ENCODE assay signal across 9 mouse cellular contexts in the genomic region with DNA sequence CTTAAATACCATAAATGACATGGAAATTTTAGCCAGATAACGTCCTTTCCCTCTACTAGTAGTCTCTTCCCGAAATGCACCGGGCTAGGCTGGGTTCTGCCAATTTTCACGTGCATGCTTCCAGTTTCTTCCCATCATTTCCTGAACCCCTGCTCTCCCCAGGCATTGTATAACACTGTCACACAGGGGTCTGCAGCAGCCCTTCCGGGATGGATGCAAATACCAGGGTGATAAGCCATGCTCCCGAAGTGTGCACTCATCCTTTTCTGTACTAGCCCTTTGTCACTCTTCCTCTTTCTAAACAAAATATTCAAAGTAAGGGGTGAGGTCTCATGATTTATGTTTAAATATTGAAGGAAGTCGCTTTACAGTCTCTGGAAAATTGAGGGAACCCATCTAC. TPM values are rescaled to one million over a fixed set of nuclear protein-coding genes. Genes with fewer than 3 reads are reported as not detected.
DNase-seq lines count a peak whose midpoint lies in the region; ATAC-seq and TF ChIP-seq lines count a peak whose summit lies in the region.
"Had no signal": no experiment of that assay in that cellular context is flagged by ENCODE, and none has a peak within 500 bp of the region (broad histone marks: within the 10 kb centered on the region; RNA-seq: fewer than 3 reads in every experiment).

No protein-coding gene starts in this region.

- H3K79me2 ChIP-seq in myocyte (ENCODE audit: control insufficient read depth, insufficient read depth), result no peaks in the 10 kb centered on the region

- no peaks in the 10 kb centered on the region for H3K27me3 ChIP-seq in embryonic facial prominence, embryonic 11.5 days (ENCODE audit: control insufficient read depth, insufficient read depth, low read length)
- H3K27me3 ChIP-seq in hindbrain, embryonic 16.5 days (replicated peaks; ENCODE audit: control insufficient read depth, insufficient read depth, low read length), result no peaks in the 10 kb centered on the region
- H3K27me3 ChIP-seq in myocyte (ENCODE audit: control insufficient read depth, insufficient read depth, insufficient read length), result peaks cover 31% of the 10 kb centered on the region

- no peak for ATAC-seq in embryonic facial prominence, embryonic 11.5 days (replicated peaks; ENCODE audit: insufficient number of reproducible peaks, low FRiP score, low TSS enrichment, low read depth)
- ATAC-seq in hindbrain, embryonic 16.5 days, result no peak
- ATAC-seq in granulocyte monocyte progenitor cell, adult 5-6 weeks (replicated peaks; ENCODE audit: poor library complexity, severe bottlenecking), result no peak

- H3K9ac ChIP-seq in embryonic facial prominence, embryonic 11.5 days (replicated peaks; ENCODE audit: low read length), result peak overlapping the region; percentile 100
- peak overlapping the region; percentile 97 for H3K9ac ChIP-seq in hindbrain, embryonic 16.5 days (ENCODE audit: low read depth, low read length)

- peak overlapping the region; percentile 82; the same call in 1 of the 2 replicates for H3K27ac ChIP-seq in left cerebral cortex, adult 2 months
- peak overlapping the region; percentile 67; the same call in 1 of the 2 replicates for H3K27ac ChIP-seq in embryonic facial prominence, embryonic 11.5 days (replicated peaks; ENCODE audit: low read depth, low read length)
- no peak overlapping the region for H3K27ac ChIP-seq in hindbrain, embryonic 16.5 days (ENCODE audit: low read depth, low read length)

- peak overlapping the region; percentile 76 for H3K4me2 ChIP-seq in embryonic facial prominence, embryonic 11.5 days (ENCODE audit: low read depth, low read length)
- peak overlapping the region; percentile 83 for H3K4me2 ChIP-seq in hindbrain, embryonic 16.5 days (ENCODE audit: low read length)
- peak overlapping the region; percentile 69 for H3K4me2 ChIP-seq in myocyte (ENCODE audit: low read depth)

- TF ChIP-seq POLR2A in myocyte (IDR thresholded peaks at IDR 0.05; ENCODE audit: insufficient read length, low read depth), result no peak

- H3K4me3 ChIP-seq in left cerebral cortex, adult 2 months, result peak overlapping the region; percentile 90
- peak overlapping the region; percentile 95; the same call in 1 of the 2 replicates for H3K4me3 ChIP-seq in embryonic facial prominence, embryonic 11.5 days (ENCODE audit: low read depth, low read length)
- H3K4me3 ChIP-seq in hindbrain, embryonic 16.5 days (ENCODE audit: low read length), result peak overlapping the region; percentile 85
- H3K4me3 ChIP-seq in myocyte, result peak overlapping the region; percentile 60

- peak overlapping the region; percentile 45 for H3ac ChIP-seq in myocyte (ENCODE audit: control insufficient read depth, insufficient read length)

- no peak for DNase-seq in left cerebral cortex, adult 2 months (ENCODE audit: extremely low spot score in 1 of 2, low spot score in 2 of 2)
- DNase-seq in left cerebral cortex, adult 8-10 months (ENCODE audit: low spot score in 2 of 2), result no peak
- no peak for DNase-seq in embryonic facial prominence, embryonic 11.5 days (ENCODE audit: low spot score)
- DNase-seq in thymus, postnatal 25 days, result no peak
- DNase-seq in gastrocnemius, adult 8-10 months (ENCODE audit: low spot score in 2 of 2), result no peak
- DNase-seq: adrenal gland, postnatal 14 days had no signal

- intact Hi-C loops in left cerebral cortex, adult 2 months (cut with DNase I), result loop anchor here (2.0 to 10.0 kb wide), 5 partner anchors 65 to 245 kb away; a partner anchor contains a TSS

- no peak for TF ChIP-seq CTCF in left cerebral cortex, adult 2 months (IDR thresholded peaks at IDR 0.05)

- no peaks in the 10 kb centered on the region for H3K4me1 ChIP-seq in embryonic facial prominence, embryonic 11.5 days (ENCODE audit: control insufficient read depth, insufficient read depth, low read length)
- peaks cover 25% of the 10 kb centered on the region for H3K4me1 ChIP-seq in hindbrain, embryonic 16.5 days (ENCODE audit: control insufficient read depth, insufficient read depth, low read depth, low read length)

- H3K9me3 ChIP-seq in embryonic facial prominence, embryonic 11.5 days (replicated peaks; ENCODE audit: control insufficient read depth, low read length), result no peaks in the 10 kb centered on the region
- no peaks in the 10 kb centered on the region for H3K9me3 ChIP-seq in hindbrain, embryonic 16.5 days (ENCODE audit: control insufficient read depth, low read length)

- WGBS in embryonic facial prominence, embryonic 11.5 days, result 63% methylated on average over 7 of the region's 7 CpGs
- 63% methylated on average over 7 of the region's 7 CpGs for WGBS in hindbrain, embryonic 16.5 days

- no peaks in the 10 kb centered on the region for H3K36me3 ChIP-seq in embryonic facial prominence, embryonic 11.5 days (replicated peaks; ENCODE audit: control insufficient read depth, insufficient read depth, low read depth, low read length)
- H3K36me3 ChIP-seq in hindbrain, embryonic 16.5 days (ENCODE audit: control insufficient read depth, insufficient read depth, low read length), result no peaks in the 10 kb centered on the region
- no peaks in the 10 kb centered on the region for H3K36me3 ChIP-seq in myocyte (ENCODE audit: control insufficient read depth, insufficient read depth)

TF ChIP-seq in myocyte, 11 proteins besides CTCF, POLR2A, EP300 and RAD21:
- TF ChIP-seq REST (IDR thresholded peaks at IDR 0.05; ENCODE audit: insufficient read depth, insufficient read length) (no peak), MYOD1 (IDR thresholded peaks at IDR 0.05; ENCODE audit: control insufficient read depth in 1 of 3, insufficient read length in 2 of 3, low read depth in 2 of 3) (no peak), USF1 (IDR thresholded peaks at IDR 0.05; ENCODE audit: low read depth) (no peak), MYOG (IDR thresholded peaks at IDR 0.05; ENCODE audit: control insufficient read depth in 1 of 3, insufficient read depth in 1 of 3, insufficient read length in 2 of 3, low read depth in 2 of 3) (no peak), POLR2AphosphoS2 (IDR thresholded peaks at IDR 0.05; ENCODE audit: insufficient read length, low read depth) (no peak), SRF (IDR thresholded peaks at IDR 0.05; ENCODE audit: control insufficient read depth, insufficient read length, low read depth) (no peak), CEBPB (IDR thresholded peaks at IDR 0.05; ENCODE audit: insufficient read depth, poor library complexity, severe bottlenecking) (no peak), TCF12 (IDR thresholded peaks at IDR 0.05; ENCODE audit: insufficient read depth, poor library complexity, severe bottlenecking) (no peak), MAX (IDR thresholded peaks at IDR 0.05; ENCODE audit: low read depth) (no peak), TCF3 (IDR thresholded peaks at IDR 0.05; ENCODE audit: insufficient read length, low read depth) (no peak), E2F4 (IDR thresholded peaks at IDR 0.05; ENCODE audit: insufficient read depth) (no peak)

RNA-seq across cellular contexts. Expression of a gene that starts 0.9 kb away (rescaled TPM):
- 1 to 10 TPM; 8.2 to 8.6 TPM for total RNA-seq in left cerebral cortex, adult 2 months (2021)
- total RNA-seq in left cerebral cortex, adult 8-10 months (2022), result 1 to 10 TPM; 6.4 to 7.8 (median 7.2) TPM
- polyA plus RNA-seq in embryonic facial prominence, embryonic 11.5 days (2014; fragmentation: Nextera tagmentation; extraction: Ambion mirVana), result 36.3 and 40.0 TPM in 2 replicates
- polyA plus RNA-seq in hindbrain, embryonic 16.5 days (2015; fragmentation: Nextera tagmentation; extraction: Ambion mirVana), result 11.9 and 15.2 TPM in 2 replicates
- polyA plus RNA-seq in myocyte (2012; fragmentation: generic; extraction: Trizol), result 2.1 TPM
- total RNA-seq in granulocyte monocyte progenitor cell, adult 5-6 weeks (2014; fragmentation: Nextera tagmentation), result 5.5 and 7.4 TPM in 2 replicates
- total RNA-seq in granulocyte monocyte progenitor cell, adult 5-6 weeks (2017), result 9.3 and 9.5 TPM in 2 replicates
- total RNA-seq in gastrocnemius, adult 8-10 months (2022), result 1 to 10 TPM; 2.0 to 3.3 (median 2.8) TPM
